Mouse (Mus musculus): ENCODE measurements around the gene Cdk2ap2.

DNA sequence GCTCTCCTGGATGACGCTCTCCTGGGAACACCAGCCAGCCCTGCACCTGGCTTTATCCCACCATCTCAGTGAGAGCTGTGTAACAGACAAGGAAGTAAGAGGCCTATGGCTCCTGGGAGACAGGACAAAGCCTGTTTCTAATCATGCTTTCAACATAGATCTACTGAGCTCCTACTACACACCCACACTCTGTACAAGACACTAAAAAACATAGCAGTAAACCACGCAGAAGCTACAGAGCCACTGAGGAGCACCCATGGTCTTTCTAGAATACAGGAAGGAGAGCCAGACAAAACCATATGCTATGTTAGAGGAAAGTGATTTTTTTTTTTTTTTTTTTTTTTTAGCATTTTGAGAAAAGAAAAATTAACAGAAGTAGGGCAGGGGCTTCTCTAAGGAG lies 21.4 kb downstream of the Cdk2ap2 start:
- TF ChIP-seq POLR2A (IDR thresholded peaks at IDR 0.05; ENCODE audit: borderline replicate concordance, low read depth, low read length) (no peak), CTCF (IDR thresholded peaks at IDR 0.05; ENCODE audit: low read depth, low read length) (no peak)

Data from bone marrow macrophage, adult 2 months (primary cell).